Mouse (Mus musculus): ENCODE measurements at regions not wholly inside any gene's neighbourhood (a gene's known extent, or its start where the extent isn't known, plus 50 kb on each side); places are given as distances from the start of the nearest gene placed in this dataset.

DNA sequence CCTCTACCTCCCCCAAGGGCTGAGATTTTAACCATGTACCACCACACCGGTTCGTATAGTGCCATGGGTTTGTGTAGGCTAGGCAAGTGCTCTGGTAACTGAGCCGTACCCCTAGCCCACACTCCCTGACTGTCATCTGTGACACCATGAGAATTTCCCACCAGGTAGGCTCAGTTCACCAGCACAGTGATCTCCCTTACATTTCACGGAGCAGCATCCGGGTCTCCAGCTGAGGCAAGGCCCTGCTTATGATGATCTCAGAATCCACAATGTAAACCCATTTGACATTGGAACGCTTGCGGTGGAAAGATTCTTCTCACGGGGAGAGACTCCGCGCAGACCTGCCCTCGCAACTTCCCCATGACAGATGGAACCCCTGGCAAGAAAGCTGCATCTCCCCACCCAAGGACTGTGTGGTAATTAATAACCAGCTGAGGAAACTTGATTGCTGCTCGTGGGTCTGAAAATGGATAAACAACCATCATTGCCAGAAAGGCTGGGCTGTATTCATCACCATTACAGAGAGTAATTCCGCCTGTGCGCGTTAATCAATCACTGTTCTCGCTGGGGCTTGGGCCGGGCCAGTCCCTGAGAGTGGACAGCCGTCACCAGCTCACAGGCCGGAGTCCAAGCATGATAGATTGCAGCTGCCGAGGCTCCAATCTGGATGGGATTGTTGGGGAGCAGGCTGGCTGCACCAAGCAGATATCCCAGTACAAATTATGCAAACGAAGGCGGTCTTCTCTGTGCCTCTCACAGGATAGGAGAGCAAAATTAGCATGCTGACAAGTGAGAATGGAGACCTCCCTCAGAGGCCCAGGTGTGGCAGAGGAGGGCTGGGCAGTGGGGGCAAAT is 492.3 kb downstream of the Fam19a5 start:
- peak; percentile 8 to 60 for DNase-seq

GRCm38 (mm10) chr15:88037606-88038005 is 493.5 kb downstream of the Fam19a5 start:
- DNase-seq, result no peak

- DNase-seq, result no peak
These were observed 498.7 kb downstream of the Fam19a5 start for GRCm38 (mm10) chr15:88042821-88043220.

DNA sequence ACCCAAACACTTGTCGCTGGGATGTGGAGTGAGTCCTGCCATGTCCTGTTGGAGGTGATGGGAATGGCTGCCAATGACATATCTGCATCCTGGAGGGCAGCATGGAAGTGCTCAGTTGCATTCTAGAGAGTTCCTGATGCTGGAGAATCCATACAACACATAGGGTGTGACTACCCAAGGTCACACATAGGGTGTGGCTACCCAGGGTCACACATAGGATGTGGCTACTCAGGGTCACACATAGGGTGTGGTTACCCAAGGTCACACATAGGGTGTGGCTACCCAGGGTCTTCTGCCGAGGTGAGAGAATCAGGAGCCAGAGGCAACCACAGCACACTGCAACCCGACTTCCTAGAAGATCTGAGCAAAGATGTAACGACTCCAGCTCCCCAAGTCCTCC is 514.0 kb downstream of the Fam19a5 start:
- DNase-seq, result no peak

DNA sequence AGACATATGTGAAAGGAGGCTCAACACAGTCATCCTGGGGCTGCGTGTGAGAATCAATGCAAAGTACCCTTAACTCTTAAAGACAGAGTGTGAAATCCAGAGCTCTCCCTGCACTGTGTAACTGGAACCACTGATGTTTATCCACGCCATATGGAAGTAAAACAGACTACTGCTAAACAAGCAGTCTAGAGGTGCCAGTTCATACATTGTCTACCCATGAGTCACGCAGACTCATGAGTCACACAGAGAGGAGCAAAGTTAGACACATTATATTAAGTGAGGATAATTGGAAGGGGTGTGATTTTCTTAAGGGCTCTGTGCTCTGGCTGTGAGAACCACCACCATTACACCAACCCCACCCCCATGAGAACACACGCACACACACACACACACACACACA is 516.8 kb downstream of the Fam19a5 start:
- no peak for DNase-seq

DNA sequence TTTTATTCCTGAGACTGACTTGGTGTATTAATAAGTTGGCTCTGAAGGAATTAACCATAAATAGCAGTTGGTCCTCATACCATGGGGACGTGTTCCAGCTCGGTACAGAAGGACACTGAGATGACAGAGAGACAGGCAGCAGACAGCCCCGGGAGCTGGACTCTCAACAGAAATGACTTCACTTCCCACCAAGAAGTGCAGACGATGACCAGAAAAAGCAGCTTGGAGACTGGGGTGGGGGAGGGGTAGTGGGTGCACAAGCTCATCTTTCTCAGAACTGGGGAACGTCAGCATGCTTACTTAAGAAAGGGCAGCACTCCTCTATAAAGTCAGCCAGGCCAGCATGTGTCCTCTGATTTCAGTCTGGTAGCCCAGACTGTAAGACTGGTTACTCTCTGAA is 518.9 kb downstream of the Fam19a5 start:
- DNase-seq, result no peak

- no peak for DNase-seq
These were observed 524.4 kb downstream of the Fam19a5 start for GRCm38 (mm10) chr15:88068476-88068875.

- no peak for DNase-seq
These were observed 527.4 kb upstream of the Zdhhc25 start for GRCm38 (mm10) chr15:88072676-88073075.

- DNase-seq, result peak; percentile 30 to 50
These were observed 516.2 kb upstream of the Zdhhc25 start for GRCm38 (mm10) chr15:88083911-88084310.

- DNase-seq, result peak; percentile 24 to 60
These were observed 514.5 kb upstream of the Zdhhc25 start for GRCm38 (mm10) chr15:88085631-88086030.

DNA sequence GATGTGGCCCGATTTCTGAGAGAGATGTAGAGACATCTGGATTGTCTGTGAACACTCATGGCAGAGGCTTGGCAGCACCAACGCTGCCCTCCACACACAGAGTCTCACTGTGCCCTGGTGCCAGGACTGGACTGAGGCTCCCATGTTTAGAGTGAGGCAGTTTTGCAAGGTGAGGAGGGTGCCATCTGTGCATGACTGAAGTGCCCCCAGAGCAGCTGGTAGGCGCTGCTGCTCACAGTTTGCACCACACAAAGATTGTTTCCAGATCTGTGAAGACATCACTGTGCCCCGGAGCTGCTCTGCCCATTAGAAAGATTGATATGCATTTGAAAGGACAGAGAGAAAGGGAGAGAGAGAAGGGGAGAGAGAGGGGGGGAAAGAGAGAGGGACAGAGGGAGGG is 510.6 kb upstream of the Zdhhc25 start:
- no peak for DNase-seq

- DNase-seq, result no peak
These were observed 508.7 kb upstream of the Zdhhc25 start for GRCm38 (mm10) chr15:88091390-88091789.

DNA sequence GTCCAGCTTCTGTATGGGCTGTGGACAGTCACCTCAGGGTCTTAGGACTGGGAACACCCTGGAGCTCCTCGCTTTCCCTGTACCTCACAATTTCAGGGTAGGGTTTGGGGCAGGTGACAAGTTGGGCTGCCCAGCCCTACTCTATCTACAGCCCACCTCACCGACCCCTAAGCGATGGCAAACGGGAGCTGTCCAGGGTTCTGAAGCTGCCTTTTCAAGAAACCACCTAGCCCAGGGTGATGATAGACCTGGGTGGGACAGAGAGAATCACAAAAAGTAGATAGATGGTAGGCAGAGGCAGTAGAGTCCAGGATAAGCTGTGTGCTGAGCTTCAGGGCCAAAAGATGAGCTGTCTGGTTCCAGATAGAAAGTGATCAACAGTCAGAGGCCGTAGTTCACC is 479.7 kb upstream of the Zdhhc25 start:
- DNase-seq, result no peak

GRCm38 (mm10) chr15:88123907-88124523 is 476.1 kb upstream of the Zdhhc25 start:
- no peak for DNase-seq

DNA sequence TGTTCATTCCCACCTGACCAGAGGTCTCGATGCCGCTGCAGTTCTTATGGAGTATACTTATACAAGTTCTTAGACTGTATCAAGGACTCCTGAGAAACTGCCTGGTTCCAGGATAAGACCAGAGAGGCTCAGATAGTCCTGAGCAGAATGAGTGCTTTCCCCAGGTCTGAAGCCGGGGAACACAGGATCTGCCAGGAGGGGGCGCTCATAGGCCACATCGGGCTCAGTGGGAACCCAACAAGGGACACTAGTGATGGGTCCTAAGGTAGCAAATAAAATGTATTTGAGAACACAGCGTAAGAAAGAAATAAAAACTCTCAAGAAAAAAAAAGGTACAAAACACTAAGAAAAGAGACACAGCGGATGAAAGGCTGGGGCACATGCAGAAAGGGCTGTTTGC is 454.0 kb upstream of the Zdhhc25 start:
- DNase-seq, result no peak

- DNase-seq, result no peak
These were observed 448.9 kb upstream of the Zdhhc25 start for GRCm38 (mm10) chr15:88151199-88151598.

- DNase-seq, result no peak
These were observed 440.4 kb upstream of the Zdhhc25 start for GRCm38 (mm10) chr15:88159618-88160170.

GRCm38 (mm10) chr15:88160291-88160690 is 439.8 kb upstream of the Zdhhc25 start:
- DNase-seq, result no peak

GRCm38 (mm10) chr15:88163438-88163837 is 436.7 kb upstream of the Zdhhc25 start:
- DNase-seq, result no peak

- DNase-seq, result peak in 1 of 2 experiments; percentile 5
These were observed 425.8 kb upstream of the Zdhhc25 start for GRCm38 (mm10) chr15:88174326-88174725.

DNA sequence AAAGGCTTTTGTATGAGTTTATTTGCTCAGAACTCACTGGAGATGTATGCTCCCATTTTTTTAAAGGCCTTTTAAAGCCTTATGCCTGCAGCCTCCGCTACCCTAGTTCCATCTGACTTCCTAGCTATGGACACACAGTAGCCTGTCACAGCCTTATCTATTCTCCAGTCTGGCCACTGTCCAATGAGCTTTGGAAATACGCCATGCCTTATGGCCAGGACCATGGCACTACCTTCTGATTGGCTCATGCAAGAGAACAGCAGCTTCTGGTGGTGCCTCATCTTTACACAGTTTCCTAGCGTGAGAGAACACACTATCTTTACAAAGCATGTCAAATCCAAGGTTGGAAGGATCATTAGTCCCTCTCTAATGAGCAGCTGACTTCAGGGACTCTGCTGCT is 424.1 kb upstream of the Zdhhc25 start:
- no peak for DNase-seq

- no peak for DNase-seq
These were observed 403.6 kb upstream of the Zdhhc25 start for GRCm38 (mm10) chr15:88196539-88196938.

- no peak for DNase-seq
These were observed 397.4 kb upstream of the Zdhhc25 start for GRCm38 (mm10) chr15:88202736-88203135.

DNA sequence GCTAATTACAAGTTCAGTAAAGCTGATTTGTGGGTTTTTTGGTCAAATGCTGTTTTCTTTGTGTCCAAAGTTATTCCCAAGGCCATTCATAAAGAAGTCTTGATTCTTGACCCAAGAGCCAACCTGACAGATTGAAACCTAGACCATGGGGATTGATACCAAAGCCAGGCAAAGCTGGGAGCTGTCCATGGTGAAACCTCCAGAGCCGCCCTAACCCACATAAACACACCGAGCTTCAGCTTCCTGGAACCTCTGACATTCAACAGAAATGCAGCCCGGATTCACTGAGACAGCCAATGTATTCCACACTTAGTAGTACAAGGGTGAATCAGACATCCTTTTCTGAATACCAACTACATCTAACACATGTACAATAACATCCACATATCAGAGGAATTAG is 386.7 kb upstream of the Zdhhc25 start:
- no peak for DNase-seq

Measured in lung, postnatal 4 days (tissue).